Mouse (Mus musculus) stomach, postnatal 0 days (tissue): ENCODE measurements around the gene Fubp1. TPM values are rescaled to one million over a fixed set of nuclear protein-coding genes. Genes with fewer than 3 reads are reported as not detected.
A peak's percentile ranks its signal among the peaks of the same experiment; 100 is the strongest.

ENCODE experiments used
- ATAC-seq: fragments of 200-750 bp; cut with Nextera tagmentation; 2 replicates; pipeline ENCODE4 v1.8.0; 2017; ENCODE audit not compliant: low FRiP score, low TSS enrichment
- DNase-seq: peaks from one replicate; pipeline ENCODE4 v3.0.0-alpha.2; 2016; ENCODE audit warnings: low spot score
- H3K27ac ChIP-seq: fragments of 300-500 bp; sonication (generic); replicated peaks from 2 replicates; pipeline ENCODE4 v1.5.1; 2014; ENCODE audit warnings: mild to moderate bottlenecking, control low read depth
- H3K27me3 ChIP-seq: fragments of 300-500 bp; sonication (generic); 2 replicates; pipeline ENCODE4 v1.6.1; 2014; ENCODE audit warnings: low read length; ENCODE audit not compliant: control insufficient read depth, insufficient read depth
- H3K36me3 ChIP-seq: fragments of 300-500 bp; sonication (generic); 2 replicates; pipeline ENCODE4 v1.6.1; 2014; ENCODE audit warnings: low read length, mixed read lengths; ENCODE audit not compliant: control insufficient read depth, insufficient read depth
- H3K4me1 ChIP-seq: fragments of 300-500 bp; sonication (generic); replicated peaks from 2 replicates; pipeline ENCODE4 v1.6.1; 2014; ENCODE audit warnings: antibody characterized with exemption; ENCODE audit not compliant: control insufficient read depth, insufficient read depth
- H3K4me2 ChIP-seq: fragments of 300-500 bp; sonication (generic); replicated peaks from 2 replicates; pipeline ENCODE4 v1.6.1; 2014; ENCODE audit warnings: low read depth, mild to moderate bottlenecking, control low read depth, moderate library complexity
- H3K4me3 ChIP-seq: fragments of 300-500 bp; sonication (generic); 2 replicates; pipeline ENCODE4 v1.5.1; 2014; ENCODE audit warnings: low read depth, low read length, control low read depth
- H3K9ac ChIP-seq: fragments of 300-500 bp; sonication (generic); 2 replicates; pipeline ENCODE4 v1.6.1; 2014; ENCODE audit warnings: mild to moderate bottlenecking, low read length, control low read depth, mixed read lengths
- H3K9me3 ChIP-seq: fragments of 300-500 bp; sonication (generic); 2 replicates; pipeline ENCODE4 v1.6.1; 2016; ENCODE audit warnings: low read length; ENCODE audit not compliant: control insufficient read depth
- CTCF ChIP-seq: IDR thresholded peaks from 2 replicates; pipeline ENCODE4 v1.5.1; 2016; ENCODE audit warnings: antibody characterized with exemption, low read depth, mild to moderate bottlenecking, moderate library complexity
- EP300 ChIP-seq: optimal IDR thresholded peaks from 2 replicates; pipeline ENCODE3; 2016; ENCODE audit warnings: antibody characterized with exemption
- WGBS: fragments of 180-500 bp; shearing (Covaris S2); extraction: QIAGEN DNeasy Blood & Tissue Kit; methylation state at CpG from one replicate; pipeline ENCODE4 v1.1.7; 2014; 5-methylcytosine and 5-hydroxymethylcytosine counted together
- polyA plus RNA-seq: library from polyadenylated mRNA; unstranded; fragments of >200 nt; fragmentation: Nextera tagmentation; extraction: Ambion mirVana; gene quantifications from 2 replicates; pipeline ENCODE4 v1.2.1, GENCODE M21; 2015

The Fubp1 gene
- polyA plus RNA-seq, 1 experiment from 2014 or later, result 60.2 TPM

DNA sequence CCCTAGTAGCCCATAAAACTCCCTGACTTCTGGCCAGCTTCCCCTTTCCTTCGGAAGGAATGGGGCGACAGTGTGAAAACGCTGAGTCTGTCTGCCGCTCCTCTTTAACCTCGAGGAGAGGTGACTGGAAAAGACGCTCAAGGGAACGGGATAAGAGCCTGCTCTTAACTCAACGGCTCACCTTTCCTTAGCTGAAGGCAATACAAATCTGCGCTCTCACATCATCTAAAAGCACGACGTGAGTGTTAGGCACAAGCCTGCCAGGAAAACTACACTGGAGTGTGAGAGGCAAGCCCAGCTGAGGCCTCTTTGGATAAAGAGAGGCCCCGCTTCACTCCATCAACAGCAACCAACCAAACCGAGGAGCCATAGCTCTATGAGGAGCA, 55.8 kb downstream of the Fubp1 start, which contains the start of gene Nexn:
Gene Nexn, minus strand, starts transcription at position 315 of the 386 bp plus-strand sequence.
- Histone ChIP-seq H3K9me3 (no peaks in the 10 kb centered on the region), H3K36me3 (no peaks in the 10 kb centered on the region), H3K9ac (peak within 1 kb of the TSS; percentile 86), H3K27me3 (no peaks in the 10 kb centered on the region), H3K27ac (peak within 1 kb of the TSS; percentile 92), H3K4me3 (peak within 1 kb of the TSS; percentile 60), H3K4me2 (peak within 1 kb of the TSS; percentile 89), H3K4me1 (no peaks in the 10 kb centered on the region)
- 8% methylated on average over 13 of the region's 13 CpGs for WGBS
- TF ChIP-seq EP300, result no peak
- no peak for TF ChIP-seq CTCF
- ATAC-seq (peak; percentile 21), DNase-seq (no peak)

DNA sequence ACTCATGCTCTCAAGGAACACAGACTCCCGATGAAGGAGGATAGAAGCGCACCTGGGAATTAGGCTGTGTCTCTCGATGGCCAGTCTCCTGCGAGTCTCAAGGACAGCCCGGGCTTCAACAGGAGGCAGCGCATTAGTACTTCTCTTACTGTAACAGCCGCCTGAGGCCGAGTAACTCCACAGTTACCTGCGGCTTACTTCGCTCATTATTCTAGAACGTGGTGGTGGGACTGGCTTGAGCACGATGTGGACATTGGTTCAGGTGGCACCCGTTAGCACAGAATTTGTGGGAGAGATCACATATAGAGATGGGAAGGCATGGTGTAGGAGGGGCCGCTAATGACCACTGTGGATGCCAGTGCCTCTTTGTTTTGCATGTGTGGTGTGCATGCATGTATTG, 57.9 kb downstream of the Fubp1 start:
- Histone ChIP-seq H3K27me3 (no peaks in the 10 kb centered on the region), H3K36me3 (no peaks in the 10 kb centered on the region), H3K4me2 (no peak overlapping the region), H3K4me1 (no peaks in the 10 kb centered on the region), H3K9me3 (no peaks in the 10 kb centered on the region), H3K9ac (no peak overlapping the region), H3K27ac (no peak overlapping the region), H3K4me3 (no peak overlapping the region)
- DNase-seq (no peak), ATAC-seq (no peak)
- TF ChIP-seq CTCF, result no peak
- no peak for TF ChIP-seq EP300
- WGBS, result 94% methylated on average over 14 of the region's 14 CpGs

DNA sequence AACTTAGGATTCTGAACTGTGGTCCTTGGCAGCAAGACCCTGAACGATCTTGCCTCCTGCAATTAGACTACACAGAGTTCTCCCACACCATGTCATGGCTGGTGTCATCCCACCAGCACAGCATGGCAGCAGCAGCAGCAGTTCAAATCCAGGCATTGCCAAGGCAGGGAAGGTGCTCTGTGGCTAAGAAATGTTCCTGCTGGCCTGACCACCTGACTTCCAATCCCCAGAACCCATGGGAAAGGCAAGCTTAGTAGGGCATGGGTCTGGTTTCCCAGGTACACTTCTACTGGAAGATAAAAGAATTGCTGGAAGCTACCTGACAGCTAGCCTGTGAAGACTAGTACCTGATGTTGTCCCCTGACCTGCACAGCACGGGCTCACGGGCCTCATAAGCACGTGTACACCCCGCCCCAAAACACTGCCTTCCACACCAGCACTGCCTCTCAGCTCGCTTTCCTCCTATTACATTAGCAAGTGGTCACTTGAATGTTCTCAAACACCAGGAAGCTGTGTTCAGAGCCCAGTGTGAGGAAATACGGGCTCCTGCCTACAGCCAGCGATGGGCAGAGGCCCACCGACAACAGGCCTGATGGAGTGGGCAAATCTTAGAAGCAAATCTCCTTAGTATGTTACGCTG, 61.0 kb downstream of the Fubp1 start:
- ATAC-seq (no peak), DNase-seq (no peak)
- H3K27me3 ChIP-seq, result no peaks in the 10 kb centered on the region
- H3K27ac ChIP-seq, result no peak overlapping the region
- H3K4me3 ChIP-seq, result no peak overlapping the region
- no peaks in the 10 kb centered on the region for H3K9me3 ChIP-seq
- H3K9ac ChIP-seq, result no peak overlapping the region
- no peak overlapping the region for H3K4me2 ChIP-seq
- no peak for TF ChIP-seq EP300
- no peak for TF ChIP-seq CTCF
- no peaks in the 10 kb centered on the region for H3K36me3 ChIP-seq
- H3K4me1 ChIP-seq, result no peaks in the 10 kb centered on the region
- 82% methylated on average over 10 of the region's 10 CpGs for WGBS

DNA sequence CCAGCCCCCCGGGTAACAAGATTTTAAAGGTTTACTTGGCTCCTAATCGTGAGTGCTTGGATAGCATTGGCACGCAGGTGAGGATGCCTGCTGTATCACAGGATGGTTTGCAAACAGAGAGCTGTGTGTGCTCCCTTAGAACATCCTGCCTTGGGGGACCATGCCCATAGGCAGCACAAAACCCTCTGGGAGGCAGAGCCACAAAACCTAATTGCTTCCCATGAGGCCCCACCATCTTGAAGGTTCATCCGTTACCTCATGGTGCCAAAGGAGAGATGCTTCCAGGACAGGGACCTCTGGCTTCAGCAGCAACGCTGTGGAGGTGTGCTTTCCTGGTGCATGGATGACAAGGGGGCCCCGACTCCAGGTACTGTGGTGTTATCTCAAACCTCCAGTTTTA, 61.7 kb downstream of the Fubp1 start:
- no peaks in the 10 kb centered on the region for H3K4me1 ChIP-seq
- H3K27ac ChIP-seq, result no peak overlapping the region
- H3K9ac ChIP-seq, result no peak overlapping the region
- H3K9me3 ChIP-seq, result no peaks in the 10 kb centered on the region
- ATAC-seq (no peak), DNase-seq (no peak)
- TF ChIP-seq EP300 (no peak), CTCF (no peak)
- H3K27me3 ChIP-seq, result no peaks in the 10 kb centered on the region
- no peaks in the 10 kb centered on the region for H3K36me3 ChIP-seq
- no peak overlapping the region for H3K4me3 ChIP-seq
- WGBS, result 74% methylated on average over 6 of the region's 6 CpGs
- no peak overlapping the region for H3K4me2 ChIP-seq

- no peak overlapping the region for H3K9ac ChIP-seq
- H3K4me2 ChIP-seq, result no peak overlapping the region
- TF ChIP-seq CTCF, result no peak
- TF ChIP-seq EP300, result no peak
- no peak overlapping the region for H3K4me3 ChIP-seq
- no peaks in the 10 kb centered on the region for H3K9me3 ChIP-seq
- no peaks in the 10 kb centered on the region for H3K36me3 ChIP-seq
- ATAC-seq (no peak), DNase-seq (no peak)
- H3K27ac ChIP-seq, result no peak overlapping the region
- H3K4me1 ChIP-seq, result no peaks in the 10 kb centered on the region
- no peaks in the 10 kb centered on the region for H3K27me3 ChIP-seq
- 91% methylated on average over 20 of the region's 20 CpGs for WGBS
Measured at GRCm38 (mm10) chr3:152272974-152273685, 62.9 kb downstream of the Fubp1 start.

GRCm38 (mm10) chr3:152275008-152275407, 64.8 kb downstream of the Fubp1 start:
- H3K36me3 ChIP-seq, result no peaks in the 10 kb centered on the region
- no peak for ATAC-seq
- no peaks in the 10 kb centered on the region for H3K4me1 ChIP-seq
- 81% methylated on average over 8 of the region's 8 CpGs for WGBS
- no peak for DNase-seq
- H3K27me3 ChIP-seq, result no peaks in the 10 kb centered on the region
- H3K4me2 ChIP-seq, result no peak overlapping the region
- H3K9ac ChIP-seq, result no peak overlapping the region
- H3K9me3 ChIP-seq, result no peaks in the 10 kb centered on the region
- no peak overlapping the region for H3K4me3 ChIP-seq
- TF ChIP-seq CTCF (no peak), EP300 (no peak)
- H3K27ac ChIP-seq, result no peak overlapping the region
